Mouse (Mus musculus) MEL (cell line): ENCODE measurements around the gene Rab22a. TPM values are rescaled to one million over a fixed set of nuclear protein-coding genes. Genes with fewer than 3 reads are reported as not detected.

ENCODE experiments used
- DNase-seq: peaks from one replicate; pipeline ENCODE4 v3.0.0; 2011; ENCODE audit warnings: low read depth, low spot score
- H3K27ac ChIP-seq: 2 replicates; pipeline ENCODE4 v1.5.1; 2012; ENCODE audit warnings: low read depth, mild to moderate bottlenecking, control low read depth, low read length, moderate library complexity; ENCODE audit not compliant: control insufficient read depth
- H3K27me3 ChIP-seq, 2 experiments: fragments of 150-350 bp in 1 of 2; sonication (generic) in 1 of 2; 2 replicates each; pipeline ENCODE4 v1.6.1; 2012; ENCODE audit warnings: low read length in 2 of 2, mild to moderate bottlenecking in 2 of 2, improper control_type of control experiment in 1 of 2, moderate library complexity in 1 of 2; ENCODE audit not compliant: insufficient read depth in 2 of 2, control insufficient read depth in 1 of 2
- H3K36me3 ChIP-seq, 2 experiments: 2 replicates each; pipeline ENCODE4 v1.6.1; 2012 to 2014; ENCODE audit warnings: low read length in 2 of 2, improper control_type of control experiment in 1 of 2, inconsistent platforms in 1 of 2, mild to moderate bottlenecking in 1 of 2; ENCODE audit not compliant: insufficient read depth in 2 of 2, control insufficient read depth in 1 of 2
- H3K4me1 ChIP-seq, 2 experiments: fragments of 150-350 bp in 1 of 2; sonication (generic) in 1 of 2; 2 replicates each; pipeline ENCODE4 v1.6.1; 2012; ENCODE audit warnings: low read length in 2 of 2, improper control_type of control experiment in 1 of 2, mild to moderate bottlenecking in 1 of 2; ENCODE audit not compliant: insufficient read depth in 2 of 2, control insufficient read depth in 1 of 2
- H3K4me3 ChIP-seq, 2 experiments: fragments of 150-350 bp in 1 of 2; sonication (generic) in 1 of 2; 2 replicates each; pipeline ENCODE4 v1.5.1; 2012; ENCODE audit warnings: low read depth in 2 of 2, low read length in 2 of 2, mild to moderate bottlenecking in 2 of 2, moderate library complexity in 2 of 2, control low read depth in 1 of 2, improper control_type of control experiment in 1 of 2; ENCODE audit not compliant: control insufficient read depth in 1 of 2, insufficient read depth in 1 of 2
- H3K79me2 ChIP-seq: 2 replicates; pipeline ENCODE4 v1.6.1; 2012; ENCODE audit warnings: mild to moderate bottlenecking, low read length, moderate library complexity; ENCODE audit not compliant: control insufficient read depth, poor library complexity, insufficient read depth
- H3K9ac ChIP-seq: 2 replicates; pipeline ENCODE4 v1.6.1; 2012; ENCODE audit warnings: low read depth, mild to moderate bottlenecking, control low read depth, low read length, moderate library complexity; ENCODE audit not compliant: control insufficient read depth, poor library complexity, severe bottlenecking
- H3K9me3 ChIP-seq: fragments of 150-350 bp; sonication (generic); replicated peaks from 2 replicates; pipeline ENCODE4 v1.6.1; 2012; ENCODE audit warnings: mild to moderate bottlenecking, low read length, improper control_type of control experiment, moderate library complexity; ENCODE audit not compliant: insufficient read depth
- BHLHE40 ChIP-seq: IDR thresholded peaks from 2 replicates; pipeline ENCODE4 v1.6.1; 2012; ENCODE audit warnings: low read depth, mild to moderate bottlenecking, inconsistent platforms, low read length, improper control_type of control experiment, borderline replicate concordance
- CHD1 ChIP-seq: IDR thresholded peaks from 2 replicates; pipeline ENCODE4 v1.6.1; 2012; ENCODE audit warnings: low read depth, mild to moderate bottlenecking, inconsistent platforms, low read length, improper control_type of control experiment
- CHD2 ChIP-seq: IDR thresholded peaks from 2 replicates; pipeline ENCODE4 v1.6.1; 2011; ENCODE audit warnings: low read length, improper control_type of control experiment
- CTCF ChIP-seq, 3 experiments: IDR thresholded peaks in 2 of 3; conservative IDR thresholded peaks in 1 of 3; 2 replicates each; pipeline ENCODE4 v1.5.1; 2011 to 2012; ENCODE audit warnings: low read length in 3 of 3, low read depth in 2 of 3, mild to moderate bottlenecking in 2 of 3, improper control_type of control experiment in 1 of 3, inconsistent platforms in 1 of 3, mixed read lengths in 1 of 3, moderate library complexity in 1 of 3; ENCODE audit not compliant: control insufficient read depth in 1 of 3, insufficient read depth in 1 of 3, poor library complexity in 1 of 3, severe bottlenecking in 1 of 3
- E2F4 ChIP-seq: IDR thresholded peaks from 2 replicates; pipeline ENCODE4 v1.6.1; 2011; ENCODE audit warnings: low read depth, low read length, improper control_type of control experiment, borderline replicate concordance
- ELF1 ChIP-seq: IDR thresholded peaks from 2 replicates; pipeline ENCODE4 v1.6.1; 2014; ENCODE audit warnings: low read depth, mild to moderate bottlenecking, inconsistent platforms, low read length, improper control_type of control experiment, moderate library complexity
- ETS1 ChIP-seq: IDR thresholded peaks from 2 replicates; pipeline ENCODE4 v1.6.1; 2012; ENCODE audit warnings: low read depth, mild to moderate bottlenecking, inconsistent platforms, low read length, improper control_type of control experiment, moderate library complexity
- GABPA ChIP-seq: IDR thresholded peaks from 2 replicates; pipeline ENCODE4 v1.6.1; 2012; ENCODE audit warnings: low read depth, mild to moderate bottlenecking, inconsistent platforms, low read length, improper control_type of control experiment, moderate library complexity
- GATA1 ChIP-seq: IDR thresholded peaks from 2 replicates; pipeline ENCODE4 v1.6.1; 2011; ENCODE audit warnings: low read depth, low read length, improper control_type of control experiment
- KAT2A ChIP-seq: conservative IDR thresholded peaks from 2 replicates; pipeline ENCODE4 v1.6.1; 2012; ENCODE audit warnings: low read depth, low read length, improper control_type of control experiment, inconsistent platforms
- MAZ ChIP-seq: IDR thresholded peaks from 2 replicates; pipeline ENCODE4 v1.6.1; 2012; ENCODE audit warnings: low read depth, mild to moderate bottlenecking, inconsistent platforms, low read length, improper control_type of control experiment
- MEF2A ChIP-seq: IDR thresholded peaks from 2 replicates; pipeline ENCODE4 v1.6.1; 2014; ENCODE audit warnings: low read depth, mild to moderate bottlenecking, inconsistent platforms, low read length, improper control_type of control experiment; ENCODE audit not compliant: poor library complexity, insufficient replicate concordance, severe bottlenecking; ENCODE audit errors: extremely low read depth
- MXI1 ChIP-seq: IDR thresholded peaks from 2 replicates; pipeline ENCODE4 v1.6.1; 2011; ENCODE audit warnings: mild to moderate bottlenecking, low read depth, low read length, improper control_type of control experiment
- NELFE ChIP-seq: IDR thresholded peaks from 2 replicates; pipeline ENCODE4 v1.6.1; 2011; ENCODE audit warnings: low read depth, low read length, improper control_type of control experiment
- POLR2AphosphoS5 ChIP-seq: IDR thresholded peaks from 2 replicates; pipeline ENCODE4 v1.6.1; 2012; ENCODE audit warnings: low read depth, borderline replicate concordance, mild to moderate bottlenecking, inconsistent platforms, low read length, moderate library complexity, mixed read lengths
- RAD21 ChIP-seq: IDR thresholded peaks from 2 replicates; pipeline ENCODE4 v1.6.1; 2011; ENCODE audit warnings: mild to moderate bottlenecking, low read depth, low read length, improper control_type of control experiment
- RCOR1 ChIP-seq: IDR thresholded peaks from 2 replicates; pipeline ENCODE4 v1.6.1; 2012; ENCODE audit warnings: low read depth, mild to moderate bottlenecking, inconsistent platforms, low read length, improper control_type of control experiment
- TAL1 ChIP-seq: IDR thresholded peaks from 2 replicates; pipeline ENCODE4 v1.6.1; 2012; ENCODE audit warnings: mild to moderate bottlenecking, inconsistent platforms, low read length, moderate library complexity, mixed read lengths
- TBP ChIP-seq: IDR thresholded peaks from 2 replicates; pipeline ENCODE4 v1.8.0; 2011; ENCODE audit warnings: low read depth, low read length, improper control_type of control experiment
- TCF12 ChIP-seq: IDR thresholded peaks from 2 replicates; pipeline ENCODE4 v1.6.1; 2014; ENCODE audit warnings: low read depth, mild to moderate bottlenecking, inconsistent platforms, low read length, improper control_type of control experiment, moderate library complexity
- UBTF ChIP-seq: IDR thresholded peaks from 2 replicates; pipeline ENCODE4 v1.6.1; 2012; ENCODE audit warnings: low read depth, mild to moderate bottlenecking, inconsistent platforms, low read length, improper control_type of control experiment, moderate library complexity, borderline replicate concordance; ENCODE audit not compliant: insufficient read depth
- USF2 ChIP-seq, 2 experiments: IDR thresholded peaks; 2 replicates each; pipeline ENCODE4 v1.6.1; 2011 to 2012; ENCODE audit warnings: improper control_type of control experiment in 2 of 2, low read length in 2 of 2, borderline replicate concordance in 1 of 2, inconsistent platforms in 1 of 2, low read depth in 1 of 2, mild to moderate bottlenecking in 1 of 2; ENCODE audit not compliant: insufficient read depth in 1 of 2
- ZC3H11A ChIP-seq: IDR thresholded peaks from 2 replicates; pipeline ENCODE4 v1.6.1; 2012; ENCODE audit warnings: low read depth, mild to moderate bottlenecking, inconsistent platforms, low read length, improper control_type of control experiment
- ZKSCAN1 ChIP-seq: IDR thresholded peaks from 2 replicates; pipeline ENCODE4 v1.6.1; 2012; ENCODE audit warnings: low read depth, mild to moderate bottlenecking, inconsistent platforms, low read length, improper control_type of control experiment, moderate library complexity
- ZNF384 ChIP-seq: IDR thresholded peaks from 2 replicates; pipeline ENCODE4 v1.6.1; 2012; ENCODE audit warnings: low read depth, mild to moderate bottlenecking, inconsistent platforms, low read length, improper control_type of control experiment
- polyA plus RNA-seq, 2 experiments: library from polyadenylated mRNA; stranded (reverse) in 1 of 2; unstranded in 1 of 2; fragments of >175 nt in 1 of 2; fragments of >200 nt in 1 of 2; gene quantifications; 2 replicates each; pipeline versions ENCODE4 v1.2.1 to v1.2.4; 2012; ENCODE audit warnings: low replicate concordance in 2 of 2, low read depth in 1 of 2; ENCODE audit not compliant: insufficient read length in 2 of 2, insufficient read depth in 1 of 2, missing spikeins in 1 of 2
- total RNA-seq: library from RNA; depleted of rRNA; stranded (reverse); fragments of 300-350 nt; gene quantifications from 2 replicates; pipeline ENCODE4 v1.2.3, GENCODE M21; 2012

Rab22a gene
- total and polyA plus RNA-seq, 3 experiments, result 8.9 to 15.8 TPM; not detected in 1

DNA sequence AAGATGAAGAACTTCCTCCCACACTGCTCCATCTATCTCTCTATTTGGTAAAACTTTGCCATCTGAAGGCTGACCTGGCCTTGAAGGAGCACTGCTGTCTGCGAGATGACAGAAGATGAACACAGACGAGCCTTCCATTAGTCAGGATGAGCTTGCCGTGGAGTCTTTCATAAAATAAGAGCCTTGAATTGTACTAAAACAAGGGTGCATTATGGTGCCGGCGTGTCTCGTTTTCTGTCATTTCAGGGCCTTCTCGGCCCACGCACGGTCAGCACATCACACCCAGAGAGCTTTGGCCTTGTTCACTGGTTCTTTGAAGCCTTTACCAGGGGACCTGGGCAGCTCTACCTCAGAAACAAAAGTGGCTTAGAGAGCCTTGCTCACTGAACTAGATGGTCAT is 83.2 kb downstream of the Rab22a start:
- Histone ChIP-seq H3K27me3 (no peaks in the 10 kb centered on the region), H3K9me3 (no peaks in the 10 kb centered on the region), H3K79me2 (peaks cover 84% of the 10 kb centered on the region), H3K9ac (no peak overlapping the region), H3K4me3 (no peak overlapping the region), H3K4me1 (peaks cover 2 to 14% of the 10 kb centered on the region in 2 experiments), H3K27ac (no peak overlapping the region), H3K36me3 (peaks cover 2 to 4% of the 10 kb centered on the region in 2 experiments; a peak in 2 of 4 replicates)
- TF ChIP-seq UBTF (no peak), MAZ (no peak), ELF1 (no peak), MEF2A (no peak), ZNF384 (no peak), RCOR1 (no peak), CHD2 (no peak), CTCF (IDR thresholded peaks at IDR 0.05 in 2 of 3, conservative IDR thresholded peaks at IDR 0.05 in 1 of 3; ENCODE audit: control insufficient read depth in 1 of 3, insufficient read depth in 1 of 3, low read depth in 2 of 3, low read length in 3 of 3, poor library complexity in 1 of 3, severe bottlenecking in 1 of 3) (no peak), BHLHE40 (no peak), KAT2A (no peak), POLR2AphosphoS5 (no peak), USF2 (IDR thresholded peaks at IDR 0.05; ENCODE audit: borderline replicate concordance in 1 of 2, insufficient read depth in 1 of 2, low read depth in 1 of 2, low read length in 2 of 2) (no peak), ZKSCAN1 (no peak), GABPA (no peak), CHD1 (no peak), NELFE (no peak), ZC3H11A (no peak), RAD21 (no peak)
- no peak for DNase-seq

- TF ChIP-seq GATA1, result no peak
- TF ChIP-seq TAL1, result no peak
- no peak for TF ChIP-seq CHD2
- no peak for TF ChIP-seq POLR2AphosphoS5
- no peak for TF ChIP-seq ETS1
- TF ChIP-seq GABPA, result no peak
- TF ChIP-seq ZC3H11A, result no peak
- TF ChIP-seq TCF12, result no peak
- TF ChIP-seq ZKSCAN1, result no peak
- TF ChIP-seq TBP, result no peak
- TF ChIP-seq RAD21, result no peak
- TF ChIP-seq MXI1, result no peak
- no peak for TF ChIP-seq ELF1
- TF ChIP-seq MAZ, result no peak
- TF ChIP-seq E2F4, result no peak
- no peak overlapping the region for H3K27ac ChIP-seq
- H3K36me3 ChIP-seq, result peaks cover 0 to 2% of the 10 kb centered on the region in 2 experiments; a peak in 2 of 4 replicates
- peaks cover 0 to under 1% of the 10 kb centered on the region in 2 experiments; a peak in 1 of 4 replicates for H3K4me1 ChIP-seq
- H3K9me3 ChIP-seq, result no peaks in the 10 kb centered on the region
- no peaks in the 10 kb centered on the region for H3K27me3 ChIP-seq
- DNase-seq, result no peak
- peaks cover 72% of the 10 kb centered on the region for H3K79me2 ChIP-seq
- no peak overlapping the region for H3K4me3 ChIP-seq
- H3K9ac ChIP-seq, result no peak overlapping the region
These were observed 84.7 kb downstream of the Rab22a start for GRCm38 (mm10) chr2:173744070-173744815.
